Mouse (Mus musculus) embryo, embryonic 10 days (tissue): ENCODE measurements around the gene Rapgef4.
A peak's percentile ranks its signal among the peaks of the same experiment; 100 is the strongest.

Experiments
- DNase-seq: peaks from one replicate; pipeline ENCODE4 v3.0.0-alpha.2; 2015; ENCODE audit warnings: low spot score

Gene Rapgef4

DNA sequence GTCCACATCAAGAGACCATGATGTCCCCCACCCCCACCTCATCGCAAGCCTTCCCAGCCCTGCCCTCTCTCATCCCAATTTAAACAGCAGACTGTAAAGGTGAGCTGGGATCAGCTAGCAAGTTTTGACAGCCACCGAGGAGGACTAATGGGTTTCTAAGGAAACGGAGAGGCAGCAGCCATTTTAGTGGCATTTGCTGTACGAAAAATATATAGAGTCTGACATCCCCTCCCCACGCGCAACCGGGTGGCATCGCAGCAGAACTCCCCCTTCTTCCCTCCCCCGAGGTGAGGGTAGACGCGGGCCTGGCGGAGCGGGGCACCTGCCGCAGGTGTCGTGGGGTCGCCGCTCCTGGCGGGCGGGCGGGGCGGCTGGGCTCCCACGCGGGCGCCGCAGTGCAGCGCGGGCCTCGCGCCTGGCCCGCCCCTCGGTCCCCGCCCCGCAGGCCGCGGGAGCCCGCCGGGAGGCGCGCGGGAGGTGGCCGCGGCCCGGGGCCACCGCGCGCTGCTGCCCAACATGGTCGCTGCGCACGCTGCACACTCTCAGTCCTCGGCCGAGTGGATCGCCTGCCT, at the start of gene Rapgef4:
Gene Rapgef4 (plus strand): TSS at position 470 of the 572 bp plus-strand sequence.
- DNase-seq = peak; percentile 21

DNA sequence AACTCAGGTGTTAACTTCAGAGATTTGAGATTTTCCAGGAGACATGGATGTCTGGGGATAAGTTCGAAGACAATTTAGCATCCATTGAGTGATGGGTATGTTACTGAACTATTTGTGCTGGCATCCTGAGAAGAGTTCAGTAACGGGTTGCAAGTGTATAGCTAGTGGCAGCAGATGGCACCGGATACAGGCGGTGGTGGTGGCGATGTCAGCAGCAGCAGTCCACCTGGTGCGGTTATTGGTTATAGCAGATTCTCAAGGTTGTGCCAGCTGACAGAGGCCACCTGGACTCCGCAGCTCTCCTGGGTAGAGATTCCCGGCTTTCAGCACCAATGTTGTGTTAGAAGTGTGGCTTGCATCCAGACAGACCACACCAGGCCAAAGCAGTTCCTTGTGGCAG, 47.0 kb upstream of the Rapgef4 start:
- no peak for DNase-seq

- no peak for DNase-seq
These were observed 44.3 kb upstream of the Rapgef4 start for GRCm38 (mm10) chr2:71936711-71937110.

DNA sequence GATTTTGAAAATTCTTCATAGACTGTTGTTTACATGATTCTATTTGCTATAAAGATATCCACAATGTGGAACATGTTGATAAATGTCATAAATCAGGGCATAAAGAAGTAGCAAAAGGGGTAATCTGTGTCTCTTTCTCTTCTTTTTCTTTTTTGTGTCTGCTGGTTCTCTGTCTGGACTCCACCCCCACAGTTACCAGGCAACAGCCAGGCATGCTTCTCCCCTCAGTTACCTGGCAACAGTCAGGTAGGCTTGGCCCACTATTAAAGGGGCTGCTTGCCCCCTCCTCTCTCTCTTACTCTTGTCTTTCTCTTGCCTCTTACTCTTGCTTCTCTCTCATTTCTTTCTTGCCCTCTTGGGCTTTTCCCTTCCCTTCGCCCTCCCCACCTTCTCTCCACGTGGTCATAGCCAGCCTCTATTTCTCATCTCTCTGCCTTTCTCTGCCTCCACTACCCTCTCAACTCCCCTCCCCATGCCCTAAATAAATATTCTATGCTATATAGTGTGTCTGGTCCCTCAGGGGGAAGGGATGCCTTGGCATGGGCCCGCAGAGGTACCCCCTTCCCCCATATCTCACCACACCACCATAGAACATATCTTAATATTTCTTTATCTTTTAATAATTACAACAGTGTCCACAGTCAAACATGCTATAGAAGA, 43.3 kb upstream of the Rapgef4 start:
- peak; percentile 35 for DNase-seq

GRCm38 (mm10) chr2:71938716-71939393, 42.2 kb upstream of the Rapgef4 start:
- no peak for DNase-seq

GRCm38 (mm10) chr2:71941005-71941720, 39.9 kb upstream of the Rapgef4 start:
- DNase-seq = no peak

GRCm38 (mm10) chr2:71941721-71942087, 39.3 kb upstream of the Rapgef4 start:
- DNase-seq = no peak

DNA sequence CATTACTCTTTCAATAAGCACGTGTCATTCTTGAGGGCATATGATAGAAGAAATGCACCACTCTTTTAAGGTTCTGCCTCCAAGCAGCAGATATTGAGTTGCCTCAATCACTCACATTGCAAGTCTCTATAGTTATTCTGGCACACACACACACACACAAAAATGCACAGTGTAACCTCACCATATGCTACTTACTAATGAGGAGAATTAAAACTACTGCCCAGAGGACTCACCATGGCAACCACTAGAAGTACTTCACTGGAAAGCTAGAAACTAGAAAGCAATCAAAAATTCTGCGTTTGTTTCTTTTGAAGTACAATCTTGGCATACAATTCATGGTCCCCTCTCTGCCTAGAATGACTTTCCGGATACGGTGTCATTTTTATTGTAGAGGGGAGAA, 29.8 kb upstream of the Rapgef4 start:
- no peak for DNase-seq

GRCm38 (mm10) chr2:71955637-71956036, 25.4 kb upstream of the Rapgef4 start:
- peak; percentile 76 for DNase-seq

- DNase-seq = no peak
These were observed 24.6 kb upstream of the Rapgef4 start for GRCm38 (mm10) chr2:71956463-71956862.

GRCm38 (mm10) chr2:71957951-71958350, 23.1 kb upstream of the Rapgef4 start:
- DNase-seq = no peak

DNA sequence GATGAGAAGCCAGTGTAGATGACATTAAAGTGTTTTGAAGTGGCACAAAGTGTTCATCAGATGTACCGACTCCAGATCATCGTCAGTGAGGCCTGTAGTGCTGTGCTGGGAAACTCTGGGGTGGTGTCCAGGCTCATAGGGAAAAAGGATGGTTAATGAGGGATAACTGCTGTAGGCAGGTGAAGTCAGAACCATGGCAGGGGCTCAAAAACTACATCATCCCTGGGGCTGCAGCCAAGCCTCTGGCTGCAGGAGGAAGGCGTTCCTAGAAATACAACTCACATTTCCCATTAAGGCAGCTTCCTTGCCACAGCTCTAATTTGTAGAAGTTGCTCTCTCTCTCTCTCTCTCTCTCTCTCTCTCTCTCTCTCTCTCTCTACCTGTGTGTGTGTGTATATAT, 22.6 kb upstream of the Rapgef4 start:
- no peak for DNase-seq

DNA sequence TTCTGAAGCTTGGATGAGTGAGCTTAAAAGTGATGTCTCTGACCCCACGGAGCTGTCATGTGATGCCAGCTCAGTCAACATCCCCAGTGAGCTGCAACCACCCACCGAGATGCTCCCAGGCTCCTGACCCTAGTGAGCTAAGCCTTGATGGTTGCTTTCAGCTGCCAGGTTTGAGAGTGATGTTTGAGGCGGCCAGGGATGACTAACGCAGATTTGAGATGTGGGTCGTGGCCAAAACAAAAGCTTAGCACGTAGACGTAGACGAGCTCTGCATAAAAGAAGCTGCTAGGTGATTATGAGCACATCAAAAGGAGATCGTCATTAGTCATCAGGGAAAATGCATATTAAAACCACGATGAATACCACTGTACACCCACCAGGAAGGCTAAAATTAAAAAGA, 16.8 kb upstream of the Rapgef4 start:
- DNase-seq = no peak

GRCm38 (mm10) chr2:71965476-71965875, 15.6 kb upstream of the Rapgef4 start:
- DNase-seq = peak; percentile 47

- DNase-seq = peak; percentile 35
These were observed 14.3 kb upstream of the Rapgef4 start for GRCm38 (mm10) chr2:71966737-71967136.

GRCm38 (mm10) chr2:71967855-71968254, 13.2 kb upstream of the Rapgef4 start:
- no peak for DNase-seq

DNA sequence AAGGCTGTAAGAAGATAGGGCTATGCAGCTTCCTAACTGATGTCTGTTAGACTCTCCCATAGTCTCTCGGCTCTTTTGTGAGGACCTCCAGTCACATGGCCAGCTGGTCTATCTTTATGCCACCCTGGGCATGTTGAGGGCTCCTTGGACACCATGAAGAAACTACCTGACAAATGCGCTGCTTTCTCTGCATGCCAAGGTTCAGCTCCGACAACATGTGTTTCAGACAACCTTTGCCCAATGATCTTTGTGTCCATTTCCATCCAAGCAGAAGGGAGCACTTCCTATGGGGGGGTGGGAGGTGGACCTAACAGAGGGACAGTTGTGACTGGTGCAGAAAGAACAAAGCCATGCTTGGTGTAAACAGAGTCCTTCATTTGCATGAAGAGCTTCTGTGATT, 7.4 kb upstream of the Rapgef4 start:
- DNase-seq = no peak

DNA sequence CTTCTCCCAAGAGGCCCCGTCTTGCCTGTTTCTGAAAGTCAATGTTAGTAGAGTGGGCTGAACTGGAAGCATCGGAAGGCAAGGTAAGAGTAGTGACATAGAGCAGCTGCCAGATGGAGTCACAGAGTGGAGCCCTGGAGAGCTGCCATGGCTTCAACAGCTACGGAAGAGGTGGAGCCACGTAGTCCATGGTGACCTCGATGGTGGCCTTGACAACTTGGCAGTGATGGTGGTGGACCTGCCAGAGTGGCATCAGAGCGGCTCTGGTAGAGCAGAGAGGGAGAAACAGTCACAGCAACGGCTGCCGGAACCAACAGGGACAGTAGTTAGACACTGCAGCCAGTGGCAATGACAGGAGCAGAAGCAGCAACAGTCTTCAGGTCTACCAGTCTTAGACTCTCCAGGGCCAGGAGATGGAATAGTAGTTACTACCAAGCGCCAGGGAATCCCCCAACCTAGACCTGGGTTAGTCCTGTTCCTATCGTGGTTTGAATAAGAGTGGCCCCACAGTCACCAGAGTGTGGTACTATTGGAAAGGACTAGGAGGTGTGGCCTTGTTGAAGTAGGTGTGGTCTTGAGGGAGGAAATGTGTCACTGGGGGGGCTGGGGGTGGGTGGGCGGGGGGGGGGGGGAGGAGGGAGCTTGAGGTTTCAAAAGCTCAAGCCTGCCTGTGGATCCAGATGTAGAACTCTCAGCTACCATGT, 6.7 kb upstream of the Rapgef4 start:
- no peak for DNase-seq

DNA sequence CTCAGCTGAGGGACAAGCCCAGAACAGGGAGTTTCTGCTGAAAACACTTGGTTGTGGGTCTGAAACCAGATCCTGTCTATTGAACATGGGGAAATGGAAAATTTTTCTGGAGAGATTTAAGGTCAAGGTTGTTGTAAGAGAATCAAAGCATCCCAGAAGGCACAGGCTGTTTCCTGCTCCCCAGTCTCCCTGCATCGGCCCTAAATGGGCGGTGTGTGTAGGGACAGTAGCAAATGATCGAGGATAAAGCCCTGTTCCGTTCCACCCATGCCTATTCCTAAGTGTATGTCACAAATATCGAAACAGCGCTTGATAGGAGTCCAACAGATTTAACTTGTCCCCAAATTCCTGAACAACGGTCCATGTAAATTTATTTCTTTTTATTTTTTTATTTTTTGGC, 1.1 kb upstream of the Rapgef4 start:
- no peak for DNase-seq

GRCm38 (mm10) chr2:71981343-71981851, 357 bp downstream of the Rapgef4 start:
- DNase-seq = no peak

GRCm38 (mm10) chr2:71981896-71982295, 856 bp downstream of the Rapgef4 start:
- no peak for DNase-seq
